Mouse (Mus musculus): ENCODE data around the gene Fscn3.
A peak's percentile ranks its signal among the peaks of the same experiment; 100 is the strongest.

Fscn3 gene

DNA sequence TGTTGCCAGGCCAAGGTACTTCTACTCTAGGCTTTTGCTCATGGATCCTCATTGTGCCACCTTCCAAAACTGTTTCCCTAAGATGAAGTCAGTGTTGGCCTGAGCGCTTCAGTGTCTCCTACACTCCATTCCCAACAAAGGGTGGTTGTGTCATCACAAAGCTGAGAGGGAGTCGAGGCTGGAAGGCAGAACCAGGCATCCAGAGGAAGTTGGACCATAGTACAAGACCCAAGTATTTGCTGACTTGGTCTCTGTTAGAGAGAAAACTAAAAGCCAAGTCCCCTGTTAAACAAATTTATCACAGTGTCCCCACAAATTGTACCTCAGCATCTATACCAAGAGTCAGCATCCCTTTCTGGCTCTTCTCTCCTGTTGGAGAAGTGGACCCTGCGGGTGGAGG is 701 bp downstream of the Fscn3 start, which contains the start of gene Gcc1:
Gcc1 (minus strand) TSS at position 101 of the 400 bp plus-strand sequence.
- DNase-seq (ENCODE audit: low spot score), result no peak

DNA sequence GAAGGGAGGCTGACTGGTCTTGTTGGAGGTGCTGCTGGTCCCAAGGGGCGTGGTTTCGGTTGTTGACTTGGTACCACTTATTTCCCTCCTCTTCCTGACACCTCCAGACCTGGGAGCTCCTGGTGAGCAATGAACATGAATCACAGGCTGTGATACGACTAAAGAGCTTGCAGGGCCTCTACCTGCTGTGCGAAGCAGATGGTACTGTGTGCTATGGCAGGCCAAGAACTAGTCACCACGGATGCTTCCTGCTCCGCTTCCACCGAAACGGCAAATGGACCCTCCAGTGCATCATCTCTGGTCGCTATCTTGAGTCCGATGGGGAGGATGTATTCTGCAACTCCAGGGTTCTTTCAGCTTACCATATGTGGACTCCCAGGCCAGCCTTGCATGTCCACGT is 2.3 kb downstream of the Fscn3 start:
- DNase-seq (ENCODE audit: low spot score), result no peak

DNA sequence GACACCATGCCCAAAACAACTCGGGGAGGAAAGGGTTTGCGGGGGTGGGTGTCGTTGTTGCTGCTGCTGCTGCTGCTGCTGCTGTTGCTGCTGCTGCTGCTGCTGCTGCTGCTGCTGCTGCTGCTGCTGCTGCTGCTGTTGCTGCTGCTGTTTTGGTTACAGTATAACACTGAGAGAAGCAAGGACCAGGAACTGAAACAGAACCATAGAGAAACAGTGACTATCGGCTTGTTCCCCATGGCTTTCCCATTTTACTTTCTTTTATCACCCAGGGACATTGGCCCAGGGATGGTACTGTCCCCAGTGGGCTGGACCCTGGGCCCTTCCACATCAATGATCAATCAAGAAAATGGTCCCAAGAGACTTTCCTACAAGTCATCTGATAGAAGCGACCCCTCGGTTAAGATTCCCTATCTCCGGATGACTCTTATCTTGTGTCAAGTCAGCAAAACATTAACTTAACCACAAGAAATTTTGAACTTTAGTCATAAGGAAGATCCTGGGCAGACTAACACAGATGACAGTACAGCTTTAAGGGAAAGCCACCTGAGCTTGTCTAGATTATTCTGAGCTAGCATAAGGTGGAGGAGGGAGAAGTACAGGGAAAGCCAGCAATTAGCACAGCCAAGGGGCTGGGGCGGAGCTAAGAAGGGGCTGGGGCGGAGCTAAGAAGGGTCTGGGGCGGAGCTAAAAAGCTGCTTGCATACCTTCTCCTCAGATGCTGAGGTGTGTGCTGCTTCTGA is 3.4 kb downstream of the Fscn3 start:
- DNase-seq (ENCODE audit: low spot score), result no peak

DNA sequence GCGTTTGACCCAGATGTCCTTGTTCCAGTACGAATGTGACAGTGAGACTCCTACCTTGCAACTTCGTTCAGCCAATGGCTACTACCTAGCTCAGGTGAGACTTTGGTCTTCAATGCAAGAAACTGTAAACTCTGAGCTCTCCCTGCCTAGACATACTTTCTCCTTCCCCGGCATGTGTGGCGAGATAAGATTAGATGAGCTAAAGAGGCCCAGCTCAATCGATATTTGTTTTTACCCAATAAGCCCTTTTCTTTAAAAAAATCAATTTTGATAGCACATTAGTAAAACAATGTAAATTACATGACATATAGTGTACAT is 3.9 kb downstream of the Fscn3 start:
- DNase-seq (ENCODE audit: low spot score), result no peak

DNA sequence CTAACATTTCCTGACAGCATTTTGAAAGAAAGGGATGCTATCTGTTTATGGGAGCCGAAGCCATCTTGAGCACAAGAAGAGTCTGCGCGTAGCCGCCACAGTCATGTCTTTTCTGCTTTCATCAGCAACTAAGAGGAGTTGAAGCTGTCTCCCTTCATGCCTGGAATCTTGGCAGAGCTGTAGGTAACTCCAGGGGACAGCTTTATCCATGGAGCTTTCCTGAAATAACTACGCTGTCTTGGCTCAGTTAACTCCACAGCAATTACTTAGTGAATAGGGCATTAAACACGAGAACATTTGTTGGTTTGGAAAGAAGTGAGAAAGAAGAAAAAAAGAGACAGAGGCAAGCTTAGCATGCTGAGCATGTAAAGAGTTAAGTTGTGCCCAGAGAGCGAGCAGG is 20.3 kb downstream of the Fscn3 start:
- DNase-seq (ENCODE audit: low spot score), result no peak

DNA sequence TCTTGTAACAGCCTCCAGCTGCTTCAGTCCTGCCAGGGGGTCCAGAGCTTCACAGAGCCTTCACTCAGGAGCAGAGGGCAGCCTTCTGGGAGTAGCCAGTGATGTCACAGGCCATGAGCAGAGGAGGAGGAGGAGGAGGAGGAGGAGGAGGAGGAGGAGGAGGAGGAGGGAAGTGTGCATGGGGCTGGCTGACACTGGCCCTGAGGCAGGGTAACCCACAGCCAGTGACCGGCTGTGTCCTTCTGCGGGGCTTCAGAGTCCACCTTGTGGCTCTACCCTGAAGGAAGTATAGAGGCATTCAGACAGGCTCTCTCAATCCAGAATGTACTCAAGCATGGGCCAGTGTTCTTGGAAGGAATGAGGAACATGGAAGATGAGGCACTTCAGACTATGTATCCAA is 21.7 kb downstream of the Fscn3 start, which contains the start of gene Pax4:
Pax4 (minus strand) TSS at position 101 of the 400 bp plus-strand sequence.
- no peak for DNase-seq (ENCODE audit: low spot score)

DNA sequence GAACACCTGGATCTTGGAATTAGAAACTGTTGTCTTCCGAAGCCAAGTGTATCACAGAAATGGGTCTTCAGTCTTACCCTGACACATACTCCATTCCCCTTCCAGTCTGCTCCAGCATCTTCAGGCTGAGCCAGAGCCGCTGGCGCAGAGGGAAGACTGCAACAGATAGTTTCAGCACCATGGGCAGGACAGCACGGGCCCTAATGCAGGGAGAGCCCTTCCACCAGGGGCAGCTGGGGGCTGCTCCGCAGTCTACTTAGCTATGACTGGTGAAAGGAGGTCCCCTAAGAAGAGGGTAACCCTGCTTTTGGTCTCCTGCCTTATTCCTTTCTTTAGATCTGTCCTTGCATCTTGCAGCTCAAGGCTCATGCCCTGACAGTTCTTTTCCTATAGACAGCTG is 22.9 kb downstream of the Fscn3 start:
- DNase-seq (ENCODE audit: low spot score), result no peak

DNA sequence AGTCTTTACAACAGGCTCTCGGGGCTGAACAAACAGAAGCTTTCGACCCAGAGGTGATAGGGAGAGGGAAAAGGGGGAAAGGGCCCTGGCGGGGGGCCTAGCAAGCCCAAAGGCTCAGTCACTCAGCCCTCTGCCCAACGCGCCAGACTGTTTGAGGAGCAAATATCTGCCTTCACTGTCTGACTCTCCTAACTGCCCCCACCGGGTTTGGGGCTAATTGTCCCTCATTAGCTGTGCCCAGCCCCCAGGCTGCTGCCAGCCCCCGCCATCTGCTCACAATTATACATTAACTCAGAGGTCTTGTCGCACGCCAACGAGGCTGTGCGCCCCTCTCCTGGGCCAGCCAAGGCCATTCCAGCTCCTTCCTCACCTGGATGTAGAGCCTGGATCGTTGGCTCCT is 23.4 kb downstream of the Fscn3 start:
- no peak for DNase-seq (ENCODE audit: low spot score)

DNA sequence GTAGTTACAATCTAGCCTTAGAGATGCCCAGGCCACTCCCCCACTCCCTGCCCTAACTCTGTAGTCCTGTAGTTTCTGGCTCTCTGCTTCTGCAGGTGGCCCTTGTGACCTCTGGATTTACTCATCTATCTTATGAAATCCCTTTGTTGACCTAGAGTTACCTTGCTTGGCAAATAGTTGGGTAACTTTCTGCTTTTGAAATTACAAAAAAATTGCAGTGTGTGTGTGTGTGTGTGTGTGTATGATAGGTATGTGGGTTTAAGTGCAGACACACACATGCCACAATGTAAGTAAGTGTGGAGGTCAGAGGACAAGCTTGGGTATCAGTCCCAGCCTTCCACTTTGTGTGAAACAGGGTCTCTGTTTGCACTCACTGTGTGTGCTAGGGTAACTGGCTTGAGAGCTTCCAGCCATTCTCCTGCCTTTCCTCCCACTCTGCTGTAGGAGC is 31.7 kb downstream of the Fscn3 start:
- no peak for DNase-seq (ENCODE audit: low spot score)

DNA sequence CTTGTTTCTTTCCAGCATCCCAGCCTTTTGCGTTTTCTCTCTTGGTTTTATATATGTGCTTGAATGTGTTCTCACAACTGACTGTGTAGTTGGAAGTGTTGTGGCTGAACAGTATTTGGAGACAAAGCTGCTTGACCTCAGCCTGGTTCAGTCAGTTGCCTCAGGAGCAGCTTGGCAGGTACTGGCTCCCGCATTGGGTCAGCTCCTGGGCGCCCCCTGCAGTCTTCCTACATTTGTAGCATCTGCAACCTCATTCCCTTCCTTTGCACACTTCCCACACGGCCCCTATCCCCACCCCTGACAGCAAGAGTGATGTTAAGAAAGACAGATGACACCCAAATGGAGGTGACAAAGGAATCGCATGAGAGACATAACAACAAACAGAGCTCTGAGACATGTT is 32.9 kb downstream of the Fscn3 start:
- peak; percentile 20 for DNase-seq (ENCODE audit: low spot score)

DNA sequence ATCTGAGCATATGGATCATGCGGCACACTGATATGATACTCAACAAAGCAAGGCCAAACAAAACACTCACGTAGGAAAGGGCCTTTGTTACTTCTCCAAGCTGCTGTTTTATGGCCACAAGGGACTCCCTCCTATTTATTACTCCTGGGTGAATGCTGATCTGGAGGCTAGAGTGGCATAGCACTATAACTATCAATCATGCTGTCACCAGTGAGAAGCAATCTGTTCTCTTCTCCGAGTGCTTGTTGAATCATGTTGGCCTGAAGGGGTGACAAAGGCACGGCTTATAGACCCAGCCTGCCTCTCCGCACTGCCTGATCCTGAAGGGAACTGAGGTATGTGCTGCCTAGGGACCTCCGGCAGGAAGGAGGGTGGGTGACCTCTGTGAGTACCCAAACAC is 37.0 kb downstream of the Fscn3 start:
- no peak for DNase-seq (ENCODE audit: low spot score)

DNA sequence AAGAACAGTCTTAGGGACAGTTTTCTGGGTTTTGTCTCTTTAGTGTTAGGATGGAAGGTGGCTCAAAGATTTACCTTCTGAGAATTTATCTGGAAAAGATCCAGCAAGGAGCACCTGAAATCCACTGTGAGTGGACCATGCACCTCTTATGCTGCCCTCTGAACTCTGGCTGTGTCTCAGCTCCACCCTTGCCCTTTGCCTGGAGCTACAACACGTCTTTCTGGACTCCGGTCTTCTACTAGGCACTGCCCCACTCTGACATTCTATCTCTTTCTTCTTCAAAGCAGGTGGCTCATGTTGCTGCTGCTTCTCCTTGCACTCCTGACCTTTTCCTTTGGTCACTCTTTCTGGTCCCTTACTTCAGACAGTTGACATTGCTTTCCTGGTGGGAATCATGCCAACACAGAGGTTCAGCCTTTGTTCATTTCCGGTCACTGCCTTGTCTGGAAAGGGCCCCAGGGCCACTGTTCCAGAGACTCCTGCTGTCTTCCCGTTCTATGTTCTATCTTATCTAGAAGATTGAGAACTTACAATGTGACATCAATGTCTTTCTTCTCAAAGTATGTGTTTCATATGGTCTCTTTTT is 42.5 kb downstream of the Fscn3 start:
- no peak for DNase-seq (ENCODE audit: low spot score)

DNA sequence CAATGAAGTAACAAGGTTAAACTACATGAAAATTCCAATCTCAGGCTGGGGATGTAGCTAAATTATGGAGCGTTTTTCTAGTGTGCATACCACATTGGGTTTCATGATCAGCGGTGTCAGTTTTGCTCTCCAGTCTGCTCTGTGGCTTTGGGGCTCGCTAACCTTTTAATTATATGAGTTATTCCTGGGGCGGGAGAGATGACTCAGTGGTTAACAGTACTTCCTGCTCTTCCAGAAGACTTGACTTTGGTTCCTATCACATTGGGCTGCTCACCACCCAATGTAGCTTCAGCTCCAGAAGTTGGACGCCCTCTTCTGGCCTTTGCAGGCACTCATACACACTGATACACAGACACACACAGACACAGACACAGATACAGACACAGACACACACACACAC is 43.0 kb downstream of the Fscn3 start:
- DNase-seq (ENCODE audit: low spot score), result no peak

DNA sequence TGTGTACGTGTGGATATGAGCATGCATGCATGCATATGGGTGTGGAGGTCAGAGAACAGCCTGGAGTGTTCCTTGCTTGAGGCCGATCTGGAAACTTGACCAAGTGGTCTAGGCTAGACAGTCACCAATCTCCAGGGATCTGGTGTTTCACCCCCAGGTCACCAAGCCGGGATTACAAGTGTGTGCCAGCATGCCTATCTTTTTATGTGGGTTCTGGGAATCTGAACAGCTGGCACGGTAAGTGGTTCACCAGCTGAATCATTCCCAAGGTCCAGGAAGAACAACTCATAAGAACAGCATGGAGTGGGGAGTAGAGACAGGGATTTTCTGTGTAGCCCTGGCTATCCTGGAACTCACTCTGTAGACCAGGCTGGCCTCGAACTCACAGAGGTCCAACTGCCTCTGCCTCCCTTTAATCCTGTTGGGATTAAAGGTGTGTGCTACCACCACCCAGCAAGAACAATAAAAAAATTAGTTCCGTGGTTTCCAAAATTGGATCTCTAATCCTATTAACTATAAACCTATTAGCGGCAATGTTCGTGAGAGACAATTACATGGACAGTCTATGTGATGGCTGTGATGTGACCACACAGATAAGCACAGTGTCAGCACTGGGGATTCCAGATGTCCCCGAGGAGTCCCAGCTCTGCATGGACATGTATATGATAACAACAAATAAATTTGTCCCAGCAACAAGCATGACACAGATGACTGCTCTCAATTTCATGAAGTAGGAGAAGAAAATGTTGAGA is 43.9 kb downstream of the Fscn3 start:
- DNase-seq (ENCODE audit: low spot score), result no peak

DNA sequence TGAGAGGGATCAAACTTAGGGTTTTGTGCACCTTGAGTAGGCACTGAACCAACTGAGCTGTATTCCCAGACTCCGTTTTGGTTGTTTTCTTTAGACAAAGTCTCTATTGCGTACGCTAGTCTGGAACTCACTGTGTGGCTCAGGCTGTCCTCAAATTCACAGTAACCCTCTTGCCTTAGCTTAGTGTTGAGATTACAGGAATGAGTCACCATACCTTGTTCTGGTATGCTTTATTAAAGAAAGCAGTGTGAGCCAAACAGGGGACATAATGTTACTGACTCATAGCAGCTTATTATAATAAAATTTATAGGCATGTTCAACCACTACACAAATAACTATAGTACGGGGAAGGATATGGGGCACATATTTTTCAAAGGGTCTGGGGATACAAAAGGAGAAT is 46.6 kb downstream of the Fscn3 start:
- DNase-seq (ENCODE audit: low spot score), result no peak

DNA sequence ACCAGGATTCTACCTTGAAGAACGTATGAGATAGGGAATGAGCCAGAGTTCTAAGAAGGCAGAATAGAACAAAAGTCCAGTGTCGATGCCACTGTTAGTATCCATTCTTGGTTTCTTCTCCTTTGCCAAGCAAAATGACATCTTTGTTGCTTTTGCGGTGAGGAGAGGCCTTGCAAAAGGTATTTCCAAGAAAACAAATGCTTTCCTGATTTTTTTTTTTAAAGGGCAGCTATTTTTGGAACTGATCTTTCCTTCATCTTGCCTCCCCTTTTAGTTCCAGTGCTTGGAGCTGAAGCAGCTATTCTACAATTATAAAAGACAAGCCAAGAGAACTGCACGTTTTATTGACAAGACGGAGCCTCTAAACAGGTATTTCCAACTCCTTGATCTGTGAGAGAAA is 47.2 kb downstream of the Fscn3 start, which contains the start of gene Snd1:
Snd1 (plus strand) TSS at position 301 of the 400 bp plus-strand sequence.
- no peak for DNase-seq (ENCODE audit: low spot score)

DNA sequence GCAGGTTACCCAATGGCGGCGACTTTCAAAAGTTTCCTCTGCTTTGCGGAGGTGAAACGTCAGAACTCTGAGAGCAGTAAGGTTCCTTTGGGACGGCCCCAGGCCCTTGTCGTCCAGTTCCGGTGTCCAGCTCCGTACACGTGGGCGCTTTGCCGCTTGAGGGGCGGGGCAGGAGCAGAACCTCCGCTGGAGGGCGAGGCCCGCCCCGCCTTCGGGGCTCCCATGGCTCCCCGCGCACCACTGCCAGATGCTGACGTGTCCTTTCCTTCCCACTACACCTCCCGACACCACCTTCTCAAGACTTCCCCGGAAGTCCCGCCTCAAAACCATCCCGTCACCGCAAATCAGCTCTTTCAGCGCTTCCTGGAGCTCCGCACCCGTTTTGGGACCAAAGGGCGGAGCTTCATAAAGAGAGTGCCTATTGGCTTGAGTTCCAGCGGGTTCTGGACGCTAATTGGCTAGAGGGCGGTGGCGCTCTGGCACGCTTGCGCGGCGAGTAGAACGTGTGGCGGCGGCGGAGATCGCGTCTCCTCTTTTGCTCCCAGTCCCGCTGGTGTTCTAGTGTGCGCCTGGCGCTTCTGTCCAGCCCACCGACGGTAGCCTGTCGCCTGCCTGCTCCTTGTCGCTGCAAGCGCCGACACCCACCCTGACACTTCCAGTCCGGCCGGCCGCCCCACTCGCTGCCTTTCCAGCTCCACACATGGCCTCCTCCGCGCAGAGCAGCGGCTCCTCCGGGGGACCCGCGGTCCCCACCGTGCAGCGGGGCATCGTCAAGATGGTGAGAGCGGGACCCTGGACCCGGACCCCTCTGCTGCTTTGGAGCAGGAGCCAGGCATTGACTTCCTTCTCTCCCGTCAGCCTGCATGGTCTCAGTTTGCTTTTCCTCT is 52.5 kb downstream of the Fscn3 start:
- peak; percentile 100 for DNase-seq (ENCODE audit: low spot score)

DNA sequence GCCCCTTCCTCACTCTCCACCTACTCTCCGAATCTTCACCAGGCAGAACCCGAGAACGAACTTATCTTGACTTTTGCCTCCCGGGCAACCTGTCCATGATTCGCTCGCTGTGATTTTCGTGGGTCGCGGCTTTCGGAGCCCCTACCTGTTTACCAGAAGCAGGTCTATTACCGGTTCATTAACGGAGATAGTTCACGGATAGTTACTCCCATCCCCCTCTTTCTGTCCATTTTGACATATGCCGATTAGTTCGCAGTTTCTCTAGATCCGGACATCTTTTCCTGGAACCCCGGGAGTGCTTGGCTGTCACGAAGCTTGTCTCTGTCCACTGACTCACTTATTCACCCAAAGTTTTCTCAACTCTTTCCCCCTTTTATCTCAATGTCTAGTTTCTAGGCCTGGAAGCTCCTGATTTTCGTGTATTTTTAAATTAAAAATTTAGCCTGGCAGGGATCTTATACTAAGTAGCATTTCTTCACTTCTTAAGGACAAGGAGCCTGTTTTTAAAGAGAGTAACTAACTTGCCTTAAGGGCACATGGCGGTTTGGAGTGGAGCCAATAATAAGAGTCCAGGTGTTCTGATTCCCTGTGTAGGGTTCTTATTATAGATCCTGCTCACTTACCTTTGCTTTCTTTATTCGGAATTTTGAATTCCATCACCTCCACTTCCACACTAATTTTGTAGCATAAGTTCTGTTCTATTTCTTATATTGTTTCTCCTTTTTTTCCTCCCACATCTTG is 53.3 kb downstream of the Fscn3 start:
- no peak for DNase-seq (ENCODE audit: low spot score)

DNA sequence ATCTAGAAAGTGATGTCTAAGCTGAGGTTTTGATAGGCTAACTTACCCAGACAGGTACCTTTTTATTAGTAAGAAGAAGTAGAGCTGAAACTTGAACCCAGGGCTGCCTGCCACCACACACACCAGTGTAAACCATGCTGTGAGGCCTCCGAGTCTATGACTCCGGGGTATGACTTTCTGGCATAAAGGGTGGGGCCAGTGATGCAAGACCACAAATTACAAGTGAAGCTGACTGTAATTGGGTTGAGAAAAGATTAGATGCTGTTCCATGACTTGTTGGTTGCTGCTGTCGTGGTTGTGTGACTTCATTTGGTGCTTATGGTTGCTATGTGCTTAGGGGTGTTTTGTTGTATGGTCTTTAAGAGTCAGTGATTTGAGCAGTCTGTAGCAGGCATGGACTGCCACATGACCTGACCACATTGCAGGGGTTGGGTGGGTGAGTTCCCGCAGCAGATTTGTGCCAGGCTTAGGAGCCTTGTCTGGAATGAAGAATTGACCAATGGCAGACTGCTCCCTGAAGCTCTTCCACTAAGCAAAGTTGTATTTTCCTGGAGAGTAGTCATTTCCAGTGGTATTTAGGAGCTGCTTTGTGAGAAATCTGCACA is 55.2 kb downstream of the Fscn3 start:
- DNase-seq (ENCODE audit: low spot score), result no peak

DNA sequence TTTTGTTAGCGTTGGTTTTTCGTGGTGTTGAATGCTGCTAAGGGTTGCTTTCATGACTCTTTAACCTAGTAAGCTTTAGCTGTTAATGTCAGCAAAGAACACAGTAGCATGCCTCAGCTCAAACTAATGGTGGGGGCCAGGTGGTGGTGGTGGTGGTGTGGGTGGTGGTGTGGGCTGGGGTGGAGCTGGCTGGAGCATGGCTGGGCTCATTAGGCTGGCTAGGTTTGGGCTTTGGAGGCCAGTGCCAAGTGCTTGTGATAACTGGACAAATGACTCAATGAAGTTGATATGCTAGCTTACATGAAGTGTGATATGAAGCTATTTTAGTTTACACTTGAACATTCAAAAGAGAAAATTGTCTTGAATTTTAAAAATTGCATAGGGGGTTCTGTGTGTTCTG is 58.4 kb downstream of the Fscn3 start:
- DNase-seq (ENCODE audit: low spot score), result no peak

DNA sequence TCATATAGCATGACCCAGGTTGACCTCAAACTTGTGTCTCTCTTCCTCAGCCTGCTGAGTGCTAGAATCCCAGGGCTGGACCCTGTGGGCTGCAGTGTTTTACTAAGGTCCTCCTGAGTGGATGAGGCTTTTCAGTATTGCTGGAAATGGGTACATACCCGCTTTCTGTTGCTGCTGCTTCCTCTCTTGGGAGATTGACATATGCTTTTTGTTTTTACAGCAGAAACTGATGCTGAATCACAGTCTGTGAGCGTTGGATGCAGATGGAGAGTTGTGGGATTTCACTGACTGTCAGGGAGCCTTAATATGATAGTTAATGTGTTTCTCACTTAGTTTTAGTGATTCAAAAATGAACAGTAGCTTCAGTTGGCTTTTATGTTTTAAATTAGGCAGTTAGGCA is 58.9 kb downstream of the Fscn3 start:
- no peak for DNase-seq (ENCODE audit: low spot score)

Measured in ovary, adult 18-20 months (tissue).